Mouse (Mus musculus): ENCODE measurements around the gene Sptssa.

DNA sequence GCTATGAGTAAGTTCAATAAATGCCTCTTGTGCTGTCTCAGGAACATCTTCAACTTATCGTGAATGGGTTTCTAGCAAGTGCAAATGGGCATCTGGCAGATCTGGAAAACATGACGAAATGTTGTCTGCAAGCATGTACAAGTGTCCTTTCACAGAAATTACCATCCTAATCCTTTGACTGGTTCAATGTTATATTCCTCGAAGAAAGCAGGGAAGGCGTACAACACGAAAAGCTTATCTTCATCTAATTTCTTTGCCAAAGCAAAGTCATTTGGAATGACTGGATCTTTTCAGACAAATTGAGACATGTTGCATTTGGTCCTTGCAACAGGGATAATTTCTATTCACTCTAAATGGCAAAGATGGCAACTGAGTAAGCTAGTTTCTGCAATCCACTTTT lies 32.7 kb upstream of the Sptssa start:
- TF ChIP-seq POLR2A (IDR thresholded peaks at IDR 0.05; ENCODE audit: borderline replicate concordance, extremely low read depth, low read depth, low read length) = no peak
- no peak for TF ChIP-seq CTCF (IDR thresholded peaks at IDR 0.05; ENCODE audit: insufficient read depth, low read length)
